Mouse (Mus musculus): ENCODE measurements around the gene Pck1.

The Pck1 gene

DNA sequence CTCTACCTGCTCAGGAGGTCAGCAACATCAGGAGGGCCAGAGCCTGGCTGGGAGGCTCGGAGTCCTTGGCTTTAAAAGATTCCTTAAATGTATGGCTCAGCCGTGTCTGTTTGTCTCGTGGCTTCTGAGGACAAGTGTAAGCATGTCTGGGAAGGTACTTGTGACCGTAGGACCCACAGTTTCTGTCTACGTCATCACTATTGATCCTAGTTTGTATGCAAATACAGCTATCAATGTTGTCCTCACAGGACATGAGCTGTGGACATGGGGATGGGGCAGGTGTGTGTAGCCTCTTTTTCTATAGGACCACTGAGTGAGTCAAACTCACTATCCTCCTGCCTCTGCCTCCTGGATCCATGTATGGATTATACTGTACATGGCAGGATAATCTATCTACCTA lies 4.8 kb upstream of the Pck1 start:
- DNase-seq (ENCODE audit: extremely low spot score, low spot score), result no peak

DNA sequence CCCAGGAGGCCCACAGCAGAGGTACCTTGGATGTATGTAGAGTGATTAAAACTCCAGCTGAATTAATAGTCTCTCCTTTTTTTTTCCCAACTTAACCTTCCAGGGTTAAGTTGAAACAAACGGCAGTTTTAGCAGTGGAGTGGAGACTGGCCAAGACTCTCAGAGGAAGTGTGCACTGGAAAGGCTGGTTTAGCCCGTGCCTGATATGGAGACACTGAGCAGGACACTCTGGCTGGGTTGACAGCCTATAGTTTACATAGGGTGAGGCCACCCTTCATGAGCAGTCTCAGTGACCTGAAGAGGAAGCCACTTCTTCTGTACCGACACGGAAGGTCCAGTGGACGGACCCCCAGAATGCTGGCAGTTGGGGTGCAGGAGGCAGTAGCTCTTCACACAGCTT lies 1.5 kb upstream of the Pck1 start:
- DNase-seq (ENCODE audit: extremely low spot score, low spot score), result no peak

DNA sequence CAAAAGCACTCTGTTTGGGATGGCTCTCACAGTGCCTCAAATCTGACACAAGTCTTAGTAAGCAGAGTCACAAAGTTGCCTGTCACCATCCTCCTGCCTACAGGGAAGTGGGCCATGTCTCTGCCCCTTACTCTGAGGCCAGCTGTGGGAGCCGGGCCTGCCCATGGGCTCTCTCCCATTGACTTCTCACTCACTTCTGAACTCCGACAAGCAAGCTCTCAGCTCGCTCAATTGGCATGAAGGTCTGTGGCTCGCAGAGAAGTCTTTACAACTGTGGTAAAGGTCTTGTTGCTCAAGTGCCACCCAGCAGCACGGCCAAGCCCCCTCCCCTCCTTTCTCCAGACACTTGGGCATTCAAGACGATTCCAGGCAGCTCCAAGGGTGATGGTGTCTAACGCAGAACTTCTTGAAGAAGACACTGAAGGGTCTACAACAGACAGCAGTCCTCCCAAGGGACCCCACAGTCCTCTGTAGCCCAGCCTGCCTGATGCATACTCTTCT lies 1.0 kb upstream of the Pck1 start:
- no peak for DNase-seq (ENCODE audit: extremely low spot score, low spot score)

DNA sequence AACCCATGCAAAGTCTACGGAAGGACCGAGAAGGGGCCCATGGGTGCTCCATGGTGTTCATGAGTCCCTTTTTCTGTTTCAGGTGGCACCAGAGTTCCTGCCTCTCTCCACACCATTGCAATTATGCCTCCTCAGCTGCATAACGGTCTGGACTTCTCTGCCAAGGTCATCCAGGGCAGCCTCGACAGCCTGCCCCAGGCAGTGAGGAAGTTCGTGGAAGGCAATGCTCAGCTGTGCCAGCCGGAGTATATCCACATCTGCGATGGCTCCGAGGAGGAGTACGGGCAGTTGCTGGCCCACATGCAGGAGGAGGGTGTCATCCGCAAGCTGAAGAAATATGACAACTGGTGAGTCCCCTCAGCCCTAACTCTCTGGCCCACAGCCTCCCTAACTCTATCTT lies 418 bp downstream of the Pck1 start:
- DNase-seq (ENCODE audit: extremely low spot score, low spot score), result no peak

DNA sequence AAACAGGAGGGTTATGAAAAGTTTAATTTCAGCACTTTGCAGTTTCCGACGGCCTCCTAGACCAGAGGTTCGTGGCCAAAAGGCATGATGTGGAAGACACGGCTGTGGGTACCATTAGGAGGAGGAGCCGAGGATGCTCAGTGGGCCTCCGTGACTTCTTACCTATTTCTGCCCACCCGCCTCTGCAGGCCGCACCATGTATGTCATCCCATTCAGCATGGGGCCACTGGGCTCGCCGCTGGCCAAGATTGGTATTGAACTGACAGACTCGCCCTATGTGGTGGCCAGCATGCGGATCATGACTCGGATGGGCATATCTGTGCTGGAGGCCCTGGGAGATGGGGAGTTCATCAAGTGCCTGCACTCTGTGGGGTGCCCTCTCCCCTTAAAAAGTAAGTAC lies 1.7 kb downstream of the Pck1 start:
- no peak for DNase-seq (ENCODE audit: extremely low spot score, low spot score)

DNA sequence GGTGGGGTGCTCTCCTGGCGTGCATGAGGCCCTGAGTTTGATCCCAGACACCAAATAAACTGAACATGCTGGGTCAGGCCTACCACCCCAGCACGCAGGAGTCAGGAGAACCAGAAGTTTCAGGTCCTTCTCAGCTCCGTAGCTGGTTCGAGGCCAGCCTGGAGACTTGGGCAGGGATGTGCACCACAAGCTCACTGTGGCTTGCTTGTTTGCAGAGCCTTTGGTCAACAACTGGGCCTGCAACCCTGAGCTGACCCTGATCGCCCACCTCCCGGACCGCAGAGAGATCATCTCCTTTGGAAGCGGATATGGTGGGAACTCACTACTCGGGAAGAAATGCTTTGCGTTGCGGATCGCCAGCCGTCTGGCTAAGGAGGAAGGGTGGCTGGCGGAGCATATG lies 2.1 kb downstream of the Pck1 start:
- no peak for DNase-seq (ENCODE audit: extremely low spot score, low spot score)

DNA sequence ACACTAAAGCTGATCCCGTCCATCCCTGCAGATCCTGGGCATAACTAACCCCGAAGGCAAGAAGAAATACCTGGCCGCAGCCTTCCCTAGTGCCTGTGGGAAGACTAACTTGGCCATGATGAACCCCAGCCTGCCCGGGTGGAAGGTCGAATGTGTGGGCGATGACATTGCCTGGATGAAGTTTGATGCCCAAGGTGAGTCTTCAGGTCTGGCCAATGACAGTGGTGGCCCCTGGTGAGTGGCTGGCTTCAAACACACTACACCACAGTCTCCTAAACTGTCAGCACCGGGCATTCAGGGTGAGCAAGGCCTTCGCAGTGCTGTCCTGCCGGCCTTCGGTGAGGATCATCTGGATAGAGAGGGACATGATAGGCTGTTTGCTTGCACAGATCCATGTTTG lies 3.1 kb downstream of the Pck1 start:
- no peak for DNase-seq (ENCODE audit: extremely low spot score, low spot score)

DNA sequence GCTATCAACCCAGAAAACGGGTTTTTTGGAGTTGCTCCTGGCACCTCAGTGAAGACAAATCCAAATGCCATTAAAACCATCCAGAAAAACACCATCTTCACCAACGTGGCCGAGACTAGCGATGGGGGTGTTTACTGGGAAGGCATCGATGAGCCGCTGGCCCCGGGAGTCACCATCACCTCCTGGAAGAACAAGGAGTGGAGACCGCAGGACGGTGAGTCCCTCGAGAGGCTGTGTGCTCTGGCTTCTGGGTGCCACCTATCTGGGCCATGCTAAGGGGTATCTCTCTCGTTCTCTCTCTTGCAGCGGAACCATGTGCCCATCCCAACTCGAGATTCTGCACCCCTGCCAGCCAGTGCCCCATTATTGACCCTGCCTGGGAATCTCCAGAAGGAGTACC lies 4.1 kb downstream of the Pck1 start:
- DNase-seq (ENCODE audit: extremely low spot score, low spot score), result no peak

DNA sequence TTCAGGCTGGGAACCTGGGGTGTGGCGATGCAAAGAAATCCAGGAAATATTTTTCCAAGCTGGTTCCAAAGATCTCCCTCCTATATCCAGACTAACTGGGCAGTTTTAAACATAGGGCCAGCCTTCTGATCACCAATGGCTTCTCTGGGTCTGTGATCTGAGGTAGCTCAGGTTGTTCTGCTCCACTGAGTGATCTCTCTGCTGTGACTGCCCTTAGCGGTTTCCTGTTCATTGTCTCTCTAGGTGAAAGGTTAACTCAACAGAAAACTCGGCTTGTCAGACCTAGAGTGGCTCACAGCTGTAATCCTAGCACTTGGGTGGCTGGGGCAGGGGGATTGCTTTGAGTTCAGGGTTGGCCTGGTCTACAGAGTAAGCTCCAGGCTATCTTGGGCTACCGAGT lies 4.5 kb downstream of the Pck1 start:
- DNase-seq (ENCODE audit: extremely low spot score, low spot score), result no peak

DNA sequence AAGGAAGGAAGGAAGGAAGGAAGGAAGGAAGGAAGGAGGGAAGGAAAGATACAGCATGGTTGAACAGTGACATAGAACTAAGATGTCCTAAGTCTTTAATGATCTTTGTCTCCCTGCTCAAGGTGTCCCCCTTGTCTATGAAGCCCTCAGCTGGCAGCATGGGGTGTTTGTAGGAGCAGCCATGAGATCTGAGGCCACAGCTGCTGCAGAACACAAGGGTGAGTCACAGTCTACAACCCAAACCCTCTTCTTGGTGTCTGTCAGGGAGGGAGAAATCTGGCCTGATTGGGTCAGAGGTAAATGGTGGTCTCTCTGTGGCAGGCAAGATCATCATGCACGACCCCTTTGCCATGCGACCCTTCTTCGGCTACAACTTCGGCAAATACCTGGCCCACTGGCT lies 5.0 kb downstream of the Pck1 start:
- DNase-seq (ENCODE audit: extremely low spot score, low spot score), result no peak

DNA sequence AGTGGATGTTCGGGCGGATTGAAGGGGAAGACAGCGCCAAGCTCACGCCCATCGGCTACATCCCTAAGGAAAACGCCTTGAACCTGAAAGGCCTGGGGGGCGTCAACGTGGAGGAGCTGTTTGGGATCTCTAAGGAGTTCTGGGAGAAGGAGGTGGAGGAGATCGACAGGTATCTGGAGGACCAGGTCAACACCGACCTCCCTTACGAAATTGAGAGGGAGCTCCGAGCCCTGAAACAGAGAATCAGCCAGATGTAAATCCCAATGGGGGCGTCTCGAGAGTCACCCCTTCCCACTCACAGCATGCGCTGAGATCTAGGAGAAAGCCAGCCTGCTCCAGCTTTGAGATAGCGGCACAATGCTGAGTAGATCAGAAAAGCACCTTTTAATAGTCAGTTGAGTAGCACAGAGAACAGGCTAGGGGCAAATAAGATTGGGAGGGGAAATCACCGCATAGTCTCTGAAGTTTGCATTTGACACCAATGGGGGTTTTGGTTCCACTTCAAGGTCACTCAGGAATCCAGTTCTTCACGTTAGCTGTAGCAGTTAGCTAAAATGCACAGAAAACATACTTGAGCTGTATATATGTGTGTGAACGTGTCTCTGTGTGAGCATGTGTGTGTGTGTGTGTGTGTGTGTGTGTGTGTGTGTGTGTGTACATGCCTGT lies 5.7 kb downstream of the Pck1 start:
- no peak for DNase-seq (ENCODE audit: extremely low spot score, low spot score)

DNA sequence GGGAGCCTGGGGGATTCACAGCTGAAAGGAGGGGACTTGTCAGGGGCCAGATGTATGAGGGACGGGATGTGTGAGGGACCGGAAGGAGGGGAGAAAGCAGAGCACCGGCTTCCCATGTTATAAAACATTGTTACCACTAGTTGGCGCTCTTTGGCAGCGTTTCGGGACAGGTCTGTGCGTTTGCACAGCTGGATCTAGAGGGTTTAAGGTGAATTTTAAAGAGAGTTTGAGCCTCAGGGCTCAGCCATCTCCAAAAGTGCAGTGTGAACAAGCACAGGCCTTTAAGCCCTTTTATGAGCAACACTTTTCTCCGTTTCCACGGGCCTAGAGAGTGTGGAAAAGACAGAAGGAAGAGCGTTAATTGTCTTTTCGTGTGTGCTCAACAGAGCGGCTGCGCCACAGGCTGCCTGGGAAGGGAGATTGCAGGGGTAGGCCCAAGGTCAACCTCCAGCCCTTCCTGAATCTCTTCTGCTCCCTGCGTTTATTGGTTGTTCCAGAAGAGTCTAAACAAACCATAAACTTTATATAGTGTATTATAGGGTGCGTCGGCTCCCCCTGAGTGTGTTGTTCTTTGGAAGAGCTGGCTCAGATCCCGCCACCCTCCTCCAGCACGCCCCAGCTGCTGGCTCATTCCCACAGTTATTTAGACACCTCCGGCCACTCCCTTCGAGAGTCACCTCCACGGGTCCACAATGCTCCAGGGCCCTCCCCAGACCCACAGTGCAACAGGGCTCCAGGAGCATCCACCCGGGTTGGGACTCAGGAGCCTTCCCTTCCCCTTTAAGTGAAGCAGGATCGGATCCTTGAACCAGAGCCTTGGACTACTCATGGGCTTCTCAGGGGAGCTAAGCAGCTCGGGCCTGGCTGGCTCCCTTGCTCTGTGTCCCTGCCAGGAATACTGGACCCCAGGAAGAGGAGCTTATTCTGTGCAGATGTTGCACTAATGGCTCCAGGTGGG lies 6.8 kb downstream of the Pck1 start:
- peak; percentile 78 for DNase-seq (ENCODE audit: extremely low spot score, low spot score)

DNA sequence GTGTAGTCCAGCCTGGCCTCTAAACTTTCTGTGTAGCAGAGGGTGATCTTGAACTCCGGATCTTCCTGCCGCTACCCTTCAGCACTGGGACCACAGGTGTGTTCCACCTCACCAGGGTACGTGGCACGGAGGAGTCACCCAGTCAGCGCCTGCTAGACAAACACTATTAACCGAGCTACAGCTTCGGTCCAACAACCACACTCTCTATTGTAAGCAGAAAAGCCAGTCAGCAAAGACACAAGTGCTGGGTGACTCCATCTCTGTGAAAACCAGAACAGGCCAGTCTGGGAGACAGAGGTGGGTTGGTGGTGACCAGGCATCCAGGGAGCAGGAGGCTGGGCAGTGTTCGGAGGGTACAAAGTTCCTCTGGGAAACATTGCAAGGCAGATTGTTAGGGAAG lies 10.5 kb downstream of the Pck1 start:
- no peak for DNase-seq (ENCODE audit: extremely low spot score, low spot score)

DNA sequence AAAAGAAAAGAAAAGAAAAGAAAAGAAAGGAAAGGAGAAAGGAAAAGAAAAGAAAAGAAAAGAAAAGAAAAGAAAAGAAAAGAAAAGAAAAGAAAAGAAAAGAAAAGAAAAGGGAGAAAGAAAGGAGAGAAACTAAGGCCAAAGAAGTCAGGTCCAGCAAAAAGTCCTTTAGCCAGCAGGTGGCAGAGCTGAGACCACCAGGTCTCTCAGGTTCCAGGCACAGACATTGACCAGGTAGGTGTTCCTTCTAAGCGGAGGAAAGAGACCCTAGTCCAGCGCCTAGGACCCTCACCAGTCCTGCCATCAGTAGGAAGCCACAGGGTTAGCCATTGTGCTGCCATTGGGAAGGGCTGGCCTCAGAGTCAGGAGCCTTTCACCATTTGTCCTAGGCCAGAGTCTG lies 11.5 kb downstream of the Pck1 start:
- no peak for DNase-seq (ENCODE audit: extremely low spot score, low spot score)

DNA sequence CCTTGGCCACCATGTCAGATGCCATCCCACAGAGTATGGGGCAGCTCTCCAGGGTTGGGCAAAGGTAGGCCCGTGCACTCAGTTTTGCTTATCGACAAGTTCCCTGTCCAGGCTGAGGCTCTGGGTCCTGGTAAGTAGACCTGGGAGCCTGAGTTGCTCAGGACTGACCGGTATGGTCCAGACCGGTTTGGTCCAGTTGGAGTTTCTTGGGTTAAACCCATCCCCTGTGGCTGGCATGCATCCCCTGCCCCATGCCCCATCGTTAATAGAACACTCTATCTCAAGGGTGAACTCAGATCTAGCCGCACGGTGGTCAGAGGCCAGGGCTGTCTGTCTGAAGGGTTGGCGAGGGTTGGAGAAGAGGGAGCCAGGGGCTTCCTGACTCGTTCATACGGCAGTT lies 12.1 kb downstream of the Pck1 start:
- DNase-seq (ENCODE audit: extremely low spot score, low spot score), result no peak

DNA sequence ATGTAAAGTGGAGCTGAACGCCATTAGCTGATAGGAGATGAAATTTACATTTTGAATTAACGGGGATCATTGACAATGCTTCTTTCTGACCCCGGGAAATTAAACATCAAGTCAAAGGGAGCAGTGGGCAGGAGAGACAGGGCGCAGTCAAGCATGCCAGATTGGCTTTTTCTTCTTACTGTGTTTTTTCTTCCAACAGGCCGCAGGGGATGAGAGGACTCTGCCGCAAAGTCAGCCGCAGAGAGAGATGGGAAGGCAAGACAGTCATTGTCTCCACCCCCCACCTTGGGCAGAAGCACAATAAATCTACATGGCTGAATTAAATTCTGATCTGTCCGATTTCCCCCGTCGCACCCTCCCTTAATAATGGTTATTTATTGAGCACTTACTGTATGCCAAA lies 12.5 kb downstream of the Pck1 start:
- no peak for DNase-seq (ENCODE audit: extremely low spot score, low spot score)

DNA sequence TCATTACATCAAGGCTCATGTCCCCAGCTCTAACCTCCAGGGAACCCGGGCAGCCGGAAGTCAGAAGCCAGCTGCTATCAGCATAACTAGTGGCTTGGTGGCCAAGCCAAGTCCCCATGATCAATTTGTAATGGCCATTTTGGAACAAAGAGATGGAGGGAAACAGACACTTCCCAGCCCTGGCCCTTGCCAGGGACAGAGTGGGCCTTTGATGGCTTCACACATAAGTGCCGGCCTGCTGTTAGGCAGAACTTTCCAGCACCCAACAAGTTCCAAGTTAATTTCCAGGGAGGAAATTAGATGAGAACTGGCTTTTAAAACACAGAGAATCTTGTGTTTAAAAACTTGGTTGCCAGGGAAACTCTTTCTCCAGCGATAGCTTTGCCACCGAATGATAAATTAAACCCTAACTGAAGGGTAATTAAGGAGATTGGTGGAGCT lies 15.6 kb downstream of the Pck1 start:
- DNase-seq (ENCODE audit: extremely low spot score, low spot score), result no peak

DNA sequence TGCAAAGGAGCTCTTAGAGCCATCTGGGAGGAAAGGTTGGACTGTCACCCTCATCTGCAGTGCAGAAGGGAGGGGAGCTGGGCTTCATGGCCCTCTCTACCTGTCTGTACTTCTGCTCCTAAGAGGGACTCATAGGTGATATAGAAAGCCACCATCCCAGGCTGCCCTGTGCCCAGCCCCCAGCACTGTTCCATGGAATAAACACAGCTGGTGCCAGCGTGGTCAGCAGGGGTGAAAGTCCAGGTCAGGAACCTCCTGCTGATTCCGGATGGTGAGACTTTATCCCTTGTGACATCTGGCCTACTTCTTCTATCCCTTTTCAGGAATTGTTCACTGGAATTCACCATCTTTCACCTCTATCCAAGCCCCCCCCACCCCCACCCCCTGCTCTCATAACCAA lies 17.2 kb downstream of the Pck1 start:
- DNase-seq (ENCODE audit: extremely low spot score, low spot score), result no peak

DNA sequence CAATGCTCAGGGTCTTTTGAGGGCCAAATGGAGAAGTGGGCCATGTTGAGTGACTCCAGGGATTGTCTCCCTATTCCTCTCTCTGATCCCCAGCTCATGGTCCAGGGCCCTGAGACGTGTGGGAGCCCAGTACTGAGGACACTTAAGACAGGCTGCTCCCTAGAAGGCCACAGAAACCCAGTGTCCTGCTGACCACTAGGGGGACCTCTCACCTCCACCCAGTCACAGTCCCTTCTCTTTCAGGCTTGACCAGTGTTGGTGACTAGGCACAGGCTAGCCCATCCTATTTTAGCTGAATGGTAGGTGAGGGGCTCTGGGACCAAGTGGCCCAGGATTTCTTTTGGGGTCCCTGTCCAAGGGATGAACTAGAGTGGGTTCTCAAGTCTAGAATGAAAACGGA lies 17.9 kb downstream of the Pck1 start:
- DNase-seq (ENCODE audit: extremely low spot score, low spot score), result no peak

DNA sequence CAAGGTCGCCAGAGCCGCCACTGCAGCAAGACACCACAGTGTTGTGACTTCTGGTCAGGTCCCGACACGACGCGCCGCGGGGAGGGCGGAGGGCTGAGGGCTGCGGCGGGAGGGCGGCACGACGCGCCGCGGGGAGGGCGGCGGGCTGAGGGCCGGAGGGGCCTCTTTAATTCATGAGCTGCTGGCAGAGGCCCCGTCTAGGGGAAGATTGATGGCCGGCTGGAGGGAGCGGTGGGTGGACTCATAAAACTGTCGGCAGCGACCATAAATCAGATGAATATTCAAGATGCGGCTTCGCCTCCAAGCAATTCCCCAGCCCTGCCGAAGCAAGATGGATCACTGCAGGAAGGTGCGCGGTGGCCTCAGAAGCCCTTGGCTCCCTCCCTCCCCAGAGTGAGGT lies 18.6 kb downstream of the Pck1 start:
- peak; percentile 87 for DNase-seq (ENCODE audit: extremely low spot score, low spot score)

DNA sequence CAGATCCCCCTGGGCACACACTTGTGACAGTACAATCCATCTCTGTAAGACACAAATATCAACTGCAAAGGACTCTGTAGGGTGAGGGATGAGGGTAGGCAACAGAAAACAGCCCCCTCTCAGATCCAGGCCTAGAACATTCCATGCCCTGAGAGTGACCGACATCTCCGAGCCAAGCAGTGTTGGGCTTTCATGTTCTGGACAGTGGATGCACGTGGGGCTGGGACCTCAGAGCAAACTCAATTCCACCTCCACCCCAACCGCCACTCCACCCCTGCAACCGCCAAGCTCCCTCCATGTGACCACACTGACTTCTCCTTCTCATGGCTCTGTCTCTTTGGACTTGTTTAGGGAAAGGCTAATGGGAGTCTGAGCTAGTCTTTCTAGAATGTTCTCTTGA lies 19.1 kb downstream of the Pck1 start:
- DNase-seq (ENCODE audit: extremely low spot score, low spot score), result no peak

DNA sequence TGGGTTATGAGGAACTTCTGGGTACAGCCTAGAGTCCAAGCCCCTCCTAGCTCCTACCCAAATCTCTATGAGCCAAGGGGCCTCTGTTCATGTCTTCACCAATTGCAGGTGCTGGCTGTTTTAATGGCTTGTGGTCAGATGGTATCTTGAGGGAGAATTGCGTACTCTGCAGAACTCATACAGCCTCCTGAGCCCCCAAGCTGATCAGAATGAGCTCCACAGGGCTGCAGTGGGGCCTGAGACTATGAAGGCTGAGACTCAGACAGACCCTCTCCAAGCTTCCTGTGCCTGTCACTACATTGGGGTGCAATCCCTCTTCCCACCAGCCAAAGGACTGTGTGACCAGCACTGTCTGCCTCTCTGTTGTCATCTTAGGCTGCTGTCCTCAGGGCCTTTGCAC lies 19.5 kb downstream of the Pck1 start:
- DNase-seq (ENCODE audit: extremely low spot score, low spot score), result no peak

DNA sequence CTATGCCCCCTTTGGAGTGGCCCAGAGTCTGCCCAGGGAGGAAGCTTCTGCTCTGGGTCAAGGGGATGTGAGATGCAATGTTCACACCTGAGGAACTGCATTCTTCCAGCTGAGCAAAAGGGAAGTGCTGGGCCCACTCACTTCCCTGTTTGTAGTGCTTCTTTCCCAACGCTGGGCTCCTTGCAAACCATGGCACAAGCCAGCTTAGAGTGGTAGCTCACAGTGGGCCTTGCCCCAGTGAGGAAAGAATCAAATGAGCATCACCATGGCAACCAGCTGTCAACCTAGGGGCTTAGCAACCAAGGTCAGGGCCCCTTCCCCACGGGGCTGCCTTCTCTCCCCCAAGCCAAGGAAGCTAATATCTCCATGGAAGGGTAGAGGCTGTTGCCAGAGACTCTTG lies 20.2 kb downstream of the Pck1 start:
- DNase-seq (ENCODE audit: extremely low spot score, low spot score), result no peak
